Mouse (Mus musculus) liver, embryonic 11.5 days (tissue): ENCODE data around the gene Ccdc8. TPM values are rescaled to one million over a fixed set of nuclear protein-coding genes. Genes with fewer than 3 reads are reported as not detected.

Experiments used
- ATAC-seq: fragments of 200-750 bp; cut with Nextera tagmentation; replicated peaks from 2 replicates; pipeline ENCODE4 v1.8.0; 2017; ENCODE audit warnings: moderate number of reproducible peaks, mild to moderate bottlenecking, moderate TSS enrichment, moderate library complexity; ENCODE audit not compliant: low FRiP score
- DNase-seq: peaks from one replicate; pipeline ENCODE4 v3.0.0-alpha.2; 2017; ENCODE audit warnings: low spot score
- H3K27ac ChIP-seq: fragments of 300-500 bp; sonication (generic); 2 replicates; pipeline ENCODE4 v1.5.1; 2014; ENCODE audit warnings: mild to moderate bottlenecking, low read depth, low read length, control low read depth
- H3K27me3 ChIP-seq: fragments of 300-500 bp; sonication (generic); replicated peaks from 2 replicates; pipeline ENCODE4 v1.6.1; 2014; ENCODE audit warnings: low read length, mixed read lengths; ENCODE audit not compliant: control insufficient read depth, insufficient read depth
- H3K36me3 ChIP-seq: fragments of 300-500 bp; sonication (generic); 2 replicates; pipeline ENCODE4 v1.6.1; 2014; ENCODE audit warnings: mild to moderate bottlenecking, low read length, moderate library complexity, mixed read lengths; ENCODE audit not compliant: control insufficient read depth, insufficient read depth
- H3K4me1 ChIP-seq: fragments of 300-500 bp; sonication (generic); replicated peaks from 2 replicates; pipeline ENCODE4 v1.6.1; 2014; ENCODE audit warnings: low read length, mixed read lengths; ENCODE audit not compliant: control insufficient read depth, insufficient read depth
- H3K4me2 ChIP-seq: fragments of 300-500 bp; sonication (generic); 2 replicates; pipeline ENCODE4 v1.6.1; 2014; ENCODE audit warnings: mild to moderate bottlenecking, control low read depth, moderate library complexity
- H3K4me3 ChIP-seq: fragments of 300-500 bp; sonication (generic); 2 replicates; pipeline ENCODE4 v1.5.1; 2014; ENCODE audit warnings: low read depth, low read length, control low read depth
- H3K9ac ChIP-seq: fragments of 300-500 bp; sonication (generic); 2 replicates; pipeline ENCODE4 v1.6.1; 2014; ENCODE audit warnings: low read depth, low read length, control low read depth
- H3K9me3 ChIP-seq: fragments of 300-500 bp; sonication (generic); 2 replicates; pipeline ENCODE4 v1.6.1; 2016; ENCODE audit warnings: low read length, inconsistent platforms, mixed read lengths; ENCODE audit not compliant: control insufficient read depth
- WGBS: fragments of 180-500 bp; shearing (Covaris S2); extraction: QIAGEN DNeasy Blood & Tissue Kit; methylation state at CpG from one replicate; pipeline ENCODE4 v1.1.7; 2014; 5-methylcytosine and 5-hydroxymethylcytosine counted together
- polyA plus RNA-seq: library from polyadenylated mRNA; unstranded; fragments of >200 nt; fragmentation: Nextera tagmentation; extraction: Ambion mirVana; gene quantifications from 2 replicates; pipeline ENCODE4 v1.2.1, GENCODE M21; 2014

The Ccdc8 gene
- polyA plus RNA-seq, 1 experiment from 2014 or later: 13.5 TPM

DNA sequence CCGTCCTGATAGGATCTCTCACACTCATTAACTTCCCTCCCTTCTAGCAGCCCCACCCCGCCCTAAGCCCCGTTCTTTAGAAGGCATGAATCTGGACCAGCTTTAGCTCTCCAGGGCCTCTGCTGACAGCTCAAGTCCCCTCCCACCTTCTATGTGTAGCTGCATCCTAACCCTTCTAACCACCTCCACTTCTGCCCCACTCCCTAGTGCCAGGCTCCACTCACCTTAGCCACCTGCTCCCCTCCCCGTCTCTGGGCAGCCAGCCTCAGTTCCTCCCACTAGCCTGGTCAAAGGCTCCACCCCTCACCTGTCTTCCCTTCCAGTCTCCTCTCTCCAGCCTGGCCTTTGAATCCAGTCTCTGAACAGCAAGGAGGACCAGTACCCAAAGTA, 33.0 kb downstream of the Ccdc8 start:
- Histone ChIP-seq H3K4me2 (peak overlapping the region; percentile 81), H3K9ac (no peak overlapping the region), H3K9me3 (no peaks in the 10 kb centered on the region), H3K4me3 (peak overlapping the region; percentile 81), H3K36me3 (peaks cover 13% of the 10 kb centered on the region; the same call in 1 of the 2 replicates), H3K27ac (no peak overlapping the region), H3K4me1 (peaks cover 33% of the 10 kb centered on the region), H3K27me3 (no peaks in the 10 kb centered on the region)
- DNase-seq (no peak), ATAC-seq (no peak)
- 46% methylated on average over 4 of the region's 4 CpGs for WGBS

- Histone ChIP-seq H3K36me3 (peaks cover 9% of the 10 kb centered on the region; the same call in 1 of the 2 replicates), H3K4me2 (peak overlapping the region; percentile 81), H3K9ac (peak overlapping the region; percentile 90), H3K4me3 (peak overlapping the region; percentile 81), H3K27ac (no peak overlapping the region), H3K27me3 (no peaks in the 10 kb centered on the region), H3K4me1 (peaks cover 32% of the 10 kb centered on the region), H3K9me3 (no peaks in the 10 kb centered on the region)
- 57% methylated on average over 9 of the region's 9 CpGs for WGBS
- DNase-seq: no peak
- no peak for ATAC-seq
These were observed 33.6 kb downstream of the Ccdc8 start for GRCm38 (mm10) chr7:17025896-17026622.

DNA sequence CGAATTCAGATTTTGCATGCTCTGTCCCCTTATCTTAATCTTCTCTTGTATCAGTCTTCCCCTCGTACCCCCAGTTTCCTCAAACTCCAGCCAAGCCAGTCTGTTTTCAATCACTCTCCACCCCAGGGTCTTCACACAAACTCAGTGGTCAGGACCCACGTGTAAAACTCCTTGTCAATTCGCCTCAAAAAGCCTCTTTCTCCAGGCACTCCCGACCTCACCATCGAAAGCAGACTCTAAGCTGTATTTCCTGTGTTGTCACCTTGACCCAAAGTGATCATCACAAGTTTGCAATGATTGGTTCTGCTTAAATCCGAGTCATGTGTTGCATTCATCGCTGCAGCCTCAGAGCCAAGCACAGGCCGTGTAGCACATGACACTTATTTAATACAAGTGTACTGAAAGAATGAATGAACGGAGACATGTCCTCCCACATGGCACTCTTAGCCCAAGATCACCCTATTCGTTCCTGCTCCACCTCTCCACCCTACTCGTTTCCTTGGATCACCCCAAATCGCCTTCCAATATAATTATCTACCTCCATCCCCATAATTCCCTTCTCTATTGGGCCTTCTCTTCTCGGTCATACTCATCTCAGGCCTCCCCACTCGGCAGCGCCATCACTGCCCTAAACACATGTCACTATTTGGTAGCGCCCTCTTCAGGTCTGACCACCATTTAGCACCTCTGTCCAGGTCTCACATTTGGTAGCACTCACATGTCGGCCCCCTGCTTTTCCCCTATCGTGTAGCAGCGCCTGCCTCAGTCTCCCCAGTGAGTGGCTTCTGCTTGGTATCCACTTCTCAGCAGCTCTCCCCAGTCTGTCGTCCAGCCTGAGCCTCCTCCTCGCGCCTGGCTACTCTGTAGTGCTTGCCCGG, 34.4 kb downstream of the Ccdc8 start:
- no peaks in the 10 kb centered on the region for H3K27me3 ChIP-seq
- H3K4me2 ChIP-seq: peak overlapping the region; percentile 81
- peak overlapping the region; percentile 90 for H3K9ac ChIP-seq
- peak overlapping the region; percentile 66 for H3K27ac ChIP-seq
- H3K4me3 ChIP-seq: peak overlapping the region; percentile 81
- WGBS: 4% methylated on average over 24 of the region's 24 CpGs
- peaks cover 6% of the 10 kb centered on the region; the same call in 1 of the 2 replicates for H3K36me3 ChIP-seq
- DNase-seq: no peak
- peak; percentile 70 for ATAC-seq
- peaks cover 32% of the 10 kb centered on the region for H3K4me1 ChIP-seq
- H3K9me3 ChIP-seq: no peaks in the 10 kb centered on the region

DNA sequence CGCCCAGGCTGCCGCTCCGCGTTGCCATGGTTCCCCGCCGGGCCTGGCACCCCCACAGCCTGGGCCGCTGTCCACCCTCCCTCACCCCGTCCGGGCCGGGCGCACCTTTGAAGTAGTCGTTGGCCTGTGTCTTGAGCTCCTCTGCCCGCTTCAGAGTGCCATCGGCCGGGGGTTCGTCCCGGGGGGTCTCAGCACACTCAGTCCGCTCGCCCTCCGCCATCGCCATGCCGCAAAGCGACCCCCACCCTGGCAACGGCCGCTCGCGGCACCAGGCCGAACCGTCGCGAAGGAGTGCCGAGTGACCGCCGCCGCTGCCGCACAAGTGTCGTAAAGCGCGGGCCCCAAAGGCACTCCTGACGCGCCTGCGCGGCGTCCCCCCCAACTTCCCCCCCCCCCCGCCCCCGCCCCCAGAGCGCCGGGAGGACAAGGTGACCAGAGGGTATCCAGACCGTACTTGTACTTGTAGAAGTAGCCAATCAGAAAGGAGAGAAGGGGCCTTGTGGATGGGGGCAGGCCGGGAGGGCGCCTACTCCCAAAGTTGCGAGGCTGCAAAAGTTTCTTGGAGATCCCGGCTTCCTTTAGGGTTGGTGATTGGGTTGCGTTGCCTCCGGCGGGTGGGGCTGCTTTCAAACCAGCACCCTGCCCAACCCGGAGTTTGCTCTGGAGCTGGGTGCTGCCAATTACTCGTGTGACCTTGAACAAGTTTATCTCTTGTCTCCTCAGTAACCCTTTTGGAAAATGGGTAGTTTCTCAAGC, 35.3 kb downstream of the Ccdc8 start, which contains the start of gene Ppp5c:
Ppp5c (minus strand) TSS at position 337 of the 756 bp plus-strand sequence.
- H3K27ac ChIP-seq: peak within 1 kb of the TSS; percentile 66
- peak within 1 kb of the TSS; percentile 81 for H3K4me3 ChIP-seq
- H3K27me3 ChIP-seq: no peaks in the 10 kb centered on the region
- peak; percentile 93 for DNase-seq
- peak within 1 kb of the TSS; percentile 81 for H3K4me2 ChIP-seq
- peak; percentile 80 for ATAC-seq
- no peaks in the 10 kb centered on the region for H3K9me3 ChIP-seq
- H3K4me1 ChIP-seq: peaks cover 32% of the 10 kb centered on the region
- WGBS: under 1% methylated on average over 56 of the region's 58 CpGs
- no peaks in the 10 kb centered on the region for H3K36me3 ChIP-seq
- peak within 1 kb of the TSS; percentile 90 for H3K9ac ChIP-seq

- Histone ChIP-seq H3K27me3 (no peaks in the 10 kb centered on the region), H3K36me3 (peaks cover 4% of the 10 kb centered on the region; the same call in 1 of the 2 replicates), H3K27ac (no peak overlapping the region; the same call in 1 of the 2 replicates), H3K4me2 (no peak overlapping the region), H3K4me3 (no peak overlapping the region), H3K4me1 (peaks cover 29% of the 10 kb centered on the region), H3K9me3 (no peaks in the 10 kb centered on the region), H3K9ac (no peak overlapping the region)
- DNase-seq: no peak
- no peak for ATAC-seq
- 78% methylated on average over 7 of the region's 7 CpGs for WGBS
These were observed 36.4 kb downstream of the Ccdc8 start for GRCm38 (mm10) chr7:17028923-17029322.

GRCm38 (mm10) chr7:17030239-17030638, 37.7 kb downstream of the Ccdc8 start:
- Histone ChIP-seq H3K27ac (no peak overlapping the region), H3K27me3 (no peaks in the 10 kb centered on the region), H3K36me3 (peaks cover 11% of the 10 kb centered on the region; the same call in 1 of the 2 replicates), H3K4me1 (peaks cover 18% of the 10 kb centered on the region), H3K9ac (no peak overlapping the region), H3K9me3 (no peaks in the 10 kb centered on the region), H3K4me2 (no peak overlapping the region), H3K4me3 (no peak overlapping the region)
- ATAC-seq: no peak
- DNase-seq: no peak
- 70% methylated on average over 7 of the region's 7 CpGs for WGBS

DNA sequence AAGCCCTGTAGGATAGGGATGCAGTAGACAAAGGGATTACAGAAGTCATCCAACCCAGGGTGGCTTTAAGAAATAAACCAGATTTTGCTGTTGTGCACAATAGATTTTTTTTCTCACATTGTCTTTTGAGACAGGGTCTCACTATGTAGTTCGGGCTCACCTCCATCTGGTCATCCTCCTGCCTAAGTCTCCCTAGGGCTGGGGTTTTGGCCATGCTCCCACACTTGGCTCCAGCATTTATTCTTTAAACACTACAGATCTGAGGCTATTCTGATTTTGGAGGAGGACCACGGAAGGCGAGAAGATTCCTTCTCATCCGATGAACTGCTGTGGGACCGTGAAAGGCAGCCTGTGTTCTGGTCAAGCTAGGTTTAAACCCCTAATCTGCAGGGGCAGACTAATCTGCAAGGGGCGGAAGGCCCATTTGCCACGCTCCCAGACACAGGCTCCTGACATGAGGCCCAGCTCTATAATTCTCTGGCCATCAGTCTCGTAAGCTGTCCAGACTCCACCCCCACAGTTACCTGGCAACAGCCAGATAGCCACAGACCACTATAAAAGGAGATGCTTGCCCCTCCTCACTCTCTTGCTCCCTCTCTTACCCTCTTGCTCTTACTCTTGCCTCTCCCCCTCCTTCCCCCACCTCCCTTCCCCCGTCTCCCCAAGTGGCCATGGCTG, 45.6 kb downstream of the Ccdc8 start:
- DNase-seq (no peak), ATAC-seq (no peak)
- no peak overlapping the region for H3K4me2 ChIP-seq
- no peak overlapping the region for H3K9ac ChIP-seq
- H3K4me1 ChIP-seq: no peaks in the 10 kb centered on the region
- no peak overlapping the region for H3K4me3 ChIP-seq
- no peaks in the 10 kb centered on the region for H3K27me3 ChIP-seq
- 74% methylated on average over 9 of the region's 9 CpGs for WGBS
- H3K9me3 ChIP-seq: no peaks in the 10 kb centered on the region
- H3K27ac ChIP-seq: no peak overlapping the region
- peaks cover 45% of the 10 kb centered on the region for H3K36me3 ChIP-seq

- Histone ChIP-seq H3K4me1 (no peaks in the 10 kb centered on the region), H3K27me3 (no peaks in the 10 kb centered on the region), H3K9me3 (no peaks in the 10 kb centered on the region), H3K4me2 (no peak overlapping the region), H3K9ac (no peak overlapping the region), H3K27ac (no peak overlapping the region), H3K4me3 (no peak overlapping the region), H3K36me3 (peaks cover 53% of the 10 kb centered on the region)
- DNase-seq: no peak
- ATAC-seq: no peak
- WGBS: 91% methylated on average over 7 of the region's 7 CpGs
These were observed 46.9 kb downstream of the Ccdc8 start for GRCm38 (mm10) chr7:17039373-17039772.
